Mouse (Mus musculus) spleen, postnatal 36 days (tissue): ENCODE measurements around the gene Acad12.
"Not testable (repeated sequence)": the region's sequence is repeated elsewhere in the genome, so short reads cannot be mapped to it uniquely, and the experiment has no call there.

Source experiments
- DNase-seq, 2 experiments: peaks; one replicate each; pipeline ENCODE4 v3.0.0; 2022; ENCODE audit warnings: low spot score in 2 of 2, mixed read lengths in 1 of 2

Acad12 gene

DNA sequence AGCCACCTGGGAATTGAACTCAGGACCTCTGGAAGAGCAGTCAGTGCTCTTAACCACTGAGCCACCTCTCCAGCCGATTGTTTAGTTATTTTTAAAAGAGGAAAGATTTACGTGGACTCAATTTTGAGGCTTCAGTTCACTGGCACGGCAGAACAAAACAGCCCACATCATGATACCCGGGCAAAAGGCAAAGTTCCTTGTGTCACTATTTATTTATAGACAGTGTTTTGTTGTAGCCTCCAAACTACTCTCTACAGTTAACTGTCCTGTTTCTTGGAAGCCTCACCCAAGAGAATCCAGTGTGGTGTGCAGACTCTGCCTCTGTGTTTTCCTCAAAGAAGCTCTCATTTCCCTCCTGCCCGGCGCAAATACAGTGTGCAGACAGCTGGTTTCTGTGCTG lies 6.7 kb downstream of the Acad12 start:
- no peak for DNase-seq

DNA sequence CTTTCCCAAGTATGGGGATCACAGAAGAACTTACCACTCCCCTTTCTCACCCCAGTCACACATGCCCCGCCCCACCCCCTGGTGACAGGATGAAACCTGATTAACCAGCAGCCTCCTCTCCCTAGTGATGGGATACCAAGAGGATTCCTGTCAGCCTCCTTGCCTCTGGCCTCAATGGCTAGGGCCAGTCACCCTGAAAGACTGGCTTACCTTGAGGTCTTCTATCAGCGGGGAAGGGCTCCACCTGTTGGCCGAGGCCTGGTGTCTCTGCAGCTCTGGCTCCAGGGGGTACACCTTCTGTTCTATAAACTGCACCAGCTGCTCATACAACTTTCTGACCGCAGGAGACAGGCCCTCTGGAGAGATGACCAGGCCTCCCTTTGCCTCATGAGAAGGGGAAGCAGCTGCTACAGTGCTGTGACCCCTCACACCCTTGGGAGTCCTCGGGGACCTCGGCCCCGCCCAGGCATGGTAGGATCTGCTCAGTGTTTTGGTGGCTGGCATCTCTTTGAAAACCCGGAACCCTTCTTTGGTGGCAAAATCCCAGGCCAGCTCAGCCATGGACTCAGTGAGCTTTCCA lies 9.1 kb downstream of the Acad12 start:
- not testable (repeated sequence) for DNase-seq

DNA sequence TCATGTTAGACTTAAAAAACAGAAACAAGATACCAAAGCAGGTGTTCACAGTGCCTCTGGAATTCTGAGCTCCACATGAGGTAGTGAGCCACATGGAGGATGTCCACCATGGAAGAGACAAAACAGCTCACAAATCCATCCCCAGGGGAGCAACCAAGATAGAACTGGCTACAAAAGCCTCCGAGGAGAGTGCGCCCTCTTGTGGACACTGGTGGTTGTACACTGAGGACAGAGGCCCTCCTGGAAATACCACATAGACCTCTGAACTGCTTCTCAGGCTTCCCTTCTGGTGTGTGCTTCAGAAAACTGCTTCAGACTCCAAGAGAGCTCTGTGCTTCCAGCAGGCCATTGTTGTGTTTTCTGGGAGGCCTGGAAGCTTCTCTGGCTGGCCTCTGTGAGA lies 12.6 kb downstream of the Acad12 start:
- peak; percentile 57 to 66 for DNase-seq

DNA sequence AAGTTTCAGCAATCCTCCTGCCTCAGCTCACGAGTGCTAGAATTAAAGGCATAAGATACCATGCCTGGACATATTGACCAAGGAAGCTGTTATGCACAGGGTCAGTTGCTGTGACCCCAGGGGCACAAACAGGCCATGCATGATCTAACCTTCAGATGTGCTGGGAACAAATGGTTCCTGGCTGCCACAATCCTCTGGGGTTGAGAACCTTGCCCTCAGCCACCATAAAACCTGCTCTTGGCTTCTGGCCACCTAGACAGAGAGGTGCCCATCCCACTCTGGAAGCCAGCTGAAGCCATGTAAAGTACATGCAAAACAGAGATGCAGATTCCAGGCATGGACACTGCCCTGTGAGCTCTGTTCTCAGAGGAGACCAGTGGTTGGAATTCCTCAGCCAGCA lies 14.9 kb downstream of the Acad12 start:
- DNase-seq: not testable (repeated sequence)

DNA sequence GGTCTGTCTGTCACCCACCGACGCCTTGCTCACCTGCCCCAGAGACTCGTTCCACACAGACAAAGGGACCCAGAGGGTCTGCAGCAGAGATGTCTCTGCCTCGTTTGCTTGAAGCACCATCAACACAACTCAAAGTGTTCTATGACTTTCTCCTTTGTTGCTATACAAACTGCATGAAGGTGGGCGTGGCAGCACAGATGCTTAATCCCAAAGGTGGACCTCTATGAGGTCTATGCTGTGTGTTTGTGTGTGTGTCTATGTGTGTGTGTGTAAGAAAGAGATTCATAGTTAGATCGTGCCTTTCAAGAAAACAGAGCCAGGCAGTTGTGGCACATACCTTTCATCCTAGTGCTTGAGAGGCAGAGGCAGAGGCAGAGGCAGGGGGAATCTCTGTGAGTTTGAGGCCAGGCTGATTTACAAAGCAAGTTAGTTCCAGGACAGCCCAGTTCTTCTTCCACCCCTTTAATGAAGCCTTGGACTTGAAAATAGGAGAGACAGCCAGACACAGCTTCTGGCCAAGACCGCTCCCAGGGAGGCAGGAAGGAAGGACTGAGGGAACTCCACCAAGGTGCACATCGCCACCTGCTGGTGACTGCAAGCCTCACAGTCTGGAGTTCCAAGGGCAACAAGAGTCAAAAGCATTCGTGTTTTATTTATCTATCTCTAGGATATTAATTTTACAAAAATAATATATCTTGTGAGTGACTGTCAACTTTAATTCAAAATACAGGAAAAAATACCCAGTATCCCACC lies 17.0 kb downstream of the Acad12 start:
- DNase-seq: peak; percentile 82 to 85

DNA sequence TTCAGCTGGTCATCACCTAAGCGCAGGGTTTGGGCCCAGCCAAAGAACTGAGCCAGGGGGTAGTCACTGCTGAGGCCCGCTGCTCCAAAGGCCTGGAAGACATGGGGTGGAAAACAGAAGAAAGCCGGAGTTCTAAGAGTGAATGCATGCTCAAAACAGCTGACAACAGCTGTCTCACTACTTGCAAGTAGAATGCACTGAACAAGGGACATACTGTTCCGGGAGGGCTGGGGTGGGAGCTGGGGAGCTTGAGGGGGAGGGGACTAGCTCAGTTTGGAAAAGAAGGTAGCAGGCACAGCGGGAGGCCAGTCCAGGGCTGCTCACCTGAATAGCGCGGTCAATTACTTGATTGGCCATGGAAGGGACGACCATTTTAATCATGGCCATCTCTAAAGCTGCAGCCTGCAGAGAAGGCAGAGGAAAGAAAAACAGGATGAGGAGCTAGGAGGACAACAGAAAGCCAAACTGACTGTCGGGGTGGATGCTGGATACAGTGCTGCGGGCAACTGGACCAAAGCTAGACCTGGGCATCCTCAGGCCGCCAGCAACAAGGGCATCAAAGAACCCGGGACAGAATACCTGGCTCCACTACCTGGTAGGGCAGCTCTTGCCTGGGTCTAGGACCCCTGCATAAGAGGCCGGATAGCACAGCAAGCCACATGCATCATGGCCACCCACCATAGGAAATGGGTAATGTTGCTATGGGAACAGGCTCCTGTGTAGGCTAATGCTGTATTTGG lies 19.7 kb downstream of the Acad12 start:
- DNase-seq: no peak

DNA sequence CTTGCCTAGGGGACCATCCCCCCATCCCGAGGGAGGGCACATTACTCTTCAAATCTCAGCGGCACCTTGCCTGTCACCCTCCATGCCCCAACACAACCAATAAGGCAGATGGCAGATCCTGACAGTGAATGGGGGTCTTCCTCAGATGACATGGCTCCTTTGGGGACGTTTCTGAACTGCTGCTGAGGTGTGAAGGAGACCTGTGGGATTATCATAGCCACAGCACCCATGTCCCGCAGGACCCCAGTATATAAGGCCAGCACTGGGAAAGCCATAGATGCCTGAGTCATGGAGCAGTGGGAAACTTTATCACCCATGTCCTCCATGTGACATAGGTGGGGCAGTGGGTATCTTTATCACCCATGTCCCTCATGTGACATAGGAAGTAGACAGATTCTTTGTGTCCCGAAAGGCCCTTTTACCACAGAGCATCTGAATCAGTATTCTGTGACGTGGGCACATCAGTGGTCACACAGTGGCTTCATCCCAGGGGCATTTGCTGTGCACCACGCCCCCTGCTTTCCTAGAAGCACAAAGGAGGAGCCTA lies 20.7 kb downstream of the Acad12 start:
- no peak for DNase-seq

DNA sequence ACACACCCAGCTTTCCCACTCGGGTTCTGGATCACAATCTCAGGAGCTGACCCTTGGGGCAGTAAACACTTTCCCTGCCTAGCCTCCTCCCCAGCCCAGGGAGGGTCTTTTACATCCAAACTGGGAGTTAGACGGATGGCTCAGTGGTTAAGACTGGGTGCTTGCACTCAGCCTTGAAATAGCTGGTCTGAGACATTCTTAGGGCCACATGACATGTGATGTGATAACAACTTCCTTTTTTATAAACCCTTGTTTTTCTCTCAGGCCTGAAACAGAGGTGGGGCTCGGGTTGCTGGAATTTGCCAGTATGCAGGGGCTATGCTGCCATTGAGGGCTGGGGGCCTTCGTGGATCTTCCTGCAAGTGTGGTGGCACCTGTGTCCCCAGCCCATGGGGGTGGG lies 21.4 kb downstream of the Acad12 start:
- DNase-seq: peak; percentile 31

DNA sequence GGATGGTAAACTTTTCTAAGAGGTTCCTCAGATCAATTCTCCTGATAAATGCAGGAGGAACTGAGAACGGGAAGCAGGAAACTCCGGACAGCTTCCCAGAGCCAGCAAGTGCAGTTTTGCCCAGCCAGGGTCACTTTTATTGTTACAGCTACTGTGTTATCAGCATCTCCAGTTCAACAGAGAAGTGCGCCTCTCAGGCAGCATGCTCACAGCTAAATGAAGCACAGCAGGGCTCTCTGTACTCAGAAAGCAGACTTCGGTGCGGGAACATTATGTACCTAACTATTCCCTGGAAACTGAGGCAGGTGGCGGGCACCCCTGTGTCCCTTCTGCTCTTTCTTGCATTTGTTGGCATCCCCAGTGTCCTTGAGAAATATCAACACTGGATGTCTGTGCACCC lies 22.5 kb downstream of the Acad12 start:
- no peak for DNase-seq

DNA sequence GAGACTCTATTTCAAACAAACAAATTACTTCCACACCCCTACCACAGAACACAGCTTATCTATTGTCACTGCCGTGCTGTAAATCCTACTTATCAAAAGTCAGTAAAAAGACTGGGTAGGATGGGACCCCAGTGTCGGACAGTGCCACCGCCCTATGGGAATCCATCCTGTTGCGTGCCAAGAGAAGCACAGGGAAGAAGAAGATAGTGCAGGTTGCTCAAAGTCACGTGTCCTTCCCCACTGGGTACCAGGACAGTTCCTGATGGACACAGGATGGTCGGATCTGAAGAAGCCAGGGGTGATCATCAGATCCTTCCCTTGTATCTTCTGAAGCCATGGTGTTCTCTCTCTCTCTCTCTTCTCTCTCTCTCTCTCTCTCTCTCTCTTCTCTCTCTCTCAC lies 23.0 kb downstream of the Acad12 start:
- no peak for DNase-seq

DNA sequence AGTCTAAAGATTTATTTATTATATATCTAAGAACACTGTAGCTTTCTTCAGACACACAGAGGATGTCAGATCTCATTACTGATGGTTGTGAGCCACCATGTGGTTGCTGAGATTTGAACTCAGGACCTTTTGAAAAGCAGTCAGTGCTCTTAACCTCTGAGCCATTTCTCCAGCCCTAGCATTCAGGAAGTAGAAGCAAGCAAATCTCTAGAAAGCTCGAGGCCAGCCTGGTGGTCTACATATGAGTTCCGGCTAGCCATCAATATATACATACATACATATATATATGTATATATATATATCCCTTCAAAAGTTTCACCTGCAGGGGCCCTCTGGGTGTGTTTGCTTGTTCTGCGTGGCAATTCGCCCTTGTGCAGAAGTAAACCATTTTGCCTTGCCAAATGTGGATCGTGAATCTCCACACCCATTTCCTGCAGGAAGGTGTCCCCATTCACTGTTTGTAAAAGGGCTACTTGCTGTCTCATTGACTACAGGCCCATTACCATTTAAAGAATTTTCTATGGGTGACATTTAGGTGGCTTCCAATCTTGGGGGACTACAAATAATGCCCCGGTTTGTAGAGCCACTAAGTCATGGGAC lies 23.9 kb downstream of the Acad12 start:
- DNase-seq: no peak

DNA sequence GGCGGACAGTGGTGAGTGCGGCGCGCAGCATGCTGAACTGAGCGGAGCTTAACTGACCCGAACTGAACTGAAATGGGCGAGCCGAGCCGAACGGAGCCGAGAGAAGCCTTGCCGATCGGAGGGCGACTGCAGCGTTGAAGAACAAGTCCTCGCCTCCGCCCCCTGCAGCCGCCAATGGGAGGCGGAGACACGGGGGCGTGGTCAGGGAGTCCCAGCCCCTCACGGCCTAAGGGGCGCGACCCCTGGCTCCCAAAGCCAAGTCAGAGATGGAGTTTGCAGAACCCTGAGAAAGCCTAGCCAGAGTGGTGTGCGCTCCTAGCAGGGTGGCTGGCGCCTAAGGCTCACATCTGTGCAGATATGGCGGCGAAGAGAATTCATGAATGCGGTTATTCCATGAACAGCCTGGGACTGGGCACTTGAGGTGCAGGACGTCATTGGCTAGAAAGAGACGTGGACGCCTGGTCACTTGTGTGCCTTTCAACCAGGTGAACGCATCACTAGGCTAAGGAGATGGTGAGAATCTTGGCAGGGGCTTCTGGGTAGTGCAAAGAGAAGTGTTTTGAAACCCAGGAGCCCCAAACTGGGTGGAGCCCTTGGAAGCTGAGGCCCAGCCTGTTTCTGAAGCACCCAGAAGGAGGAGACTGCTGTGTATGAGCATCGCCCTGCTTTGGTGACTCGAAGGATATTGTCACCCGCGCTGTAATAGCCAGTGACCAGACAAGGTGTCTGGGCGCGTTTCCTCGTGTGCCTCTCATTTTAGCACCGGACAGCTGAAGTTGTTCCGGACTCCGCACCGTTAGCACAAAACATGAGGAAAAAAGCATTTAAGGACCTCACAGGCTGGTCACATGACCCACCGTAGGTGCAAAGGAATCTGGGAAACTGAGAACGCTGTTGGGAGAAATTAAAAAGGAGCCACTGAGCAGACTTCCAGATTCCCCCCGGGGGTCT lies 25.0 kb downstream of the Acad12 start, which contains the start of gene Aldh2:
Gene Aldh2 (minus strand): TSS at position 374 of the 951 bp plus-strand sequence.
- DNase-seq: peak; percentile 86 to 88

DNA sequence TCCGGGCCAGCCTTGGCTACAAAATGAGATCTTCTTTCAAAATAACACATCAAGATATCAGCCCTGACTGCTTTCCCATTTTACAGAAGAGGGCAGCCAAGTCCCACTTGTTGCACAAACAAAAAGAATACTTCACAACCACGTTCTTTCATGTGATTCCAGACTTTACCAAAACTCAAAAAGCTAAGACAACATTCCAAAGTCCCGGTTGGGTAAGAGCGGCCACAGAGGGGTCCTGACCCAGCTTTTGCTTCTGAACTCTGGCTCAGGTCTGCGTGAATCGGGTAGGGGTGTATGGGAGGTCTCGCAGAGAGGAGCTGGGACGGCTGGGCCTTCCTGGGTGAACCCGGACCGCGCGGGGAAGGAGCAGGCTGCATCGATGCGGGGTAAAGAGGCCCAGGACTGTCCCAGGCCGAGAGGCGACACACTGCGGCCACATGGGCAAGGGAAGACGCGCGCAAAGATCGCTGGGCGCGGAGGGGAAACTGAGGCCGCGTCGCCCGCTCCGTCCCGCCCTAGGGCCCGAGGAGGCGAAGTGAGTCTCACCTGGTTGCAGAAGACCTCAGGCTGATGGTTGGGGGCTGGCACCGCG lies 25.8 kb downstream of the Acad12 start:
- DNase-seq: peak; percentile 15 to 22

DNA sequence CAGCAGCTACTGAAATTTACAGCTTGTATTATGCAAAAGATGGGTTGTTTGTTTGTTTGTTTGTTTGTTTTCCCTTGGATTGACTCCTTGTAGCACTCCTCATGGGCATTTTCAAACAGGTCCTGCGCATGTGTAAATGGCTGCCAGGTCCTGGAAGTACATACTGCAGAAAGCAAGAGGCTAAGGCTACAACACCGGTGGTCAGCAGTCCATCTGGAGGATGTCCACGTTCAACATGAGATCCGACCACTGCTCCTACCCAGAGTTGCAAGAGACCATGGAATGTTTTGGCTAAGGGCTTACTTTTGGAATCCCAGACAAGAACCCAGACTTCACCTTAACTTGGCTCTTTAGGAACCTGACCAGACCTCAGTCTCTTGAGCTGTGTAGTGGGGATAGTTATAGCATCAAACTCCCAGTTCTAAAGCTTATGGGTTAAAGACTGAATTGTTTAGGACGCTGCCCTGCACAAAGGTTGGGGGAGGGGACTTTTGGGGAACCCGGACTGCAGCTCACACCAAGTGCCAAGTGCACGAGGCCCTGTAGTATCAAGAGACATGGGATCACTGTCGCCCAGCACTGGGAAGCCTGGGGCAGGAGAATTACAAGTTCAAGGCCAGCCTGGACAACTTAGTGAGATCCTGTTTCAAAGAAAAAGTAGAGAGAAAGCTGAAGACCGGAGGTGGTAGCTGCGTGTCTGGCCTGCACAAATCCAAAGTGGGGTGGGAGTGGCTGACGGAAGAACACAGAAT lies 26.5 kb downstream of the Acad12 start:
- DNase-seq: peak in 1 of 2 experiments; percentile 31

DNA sequence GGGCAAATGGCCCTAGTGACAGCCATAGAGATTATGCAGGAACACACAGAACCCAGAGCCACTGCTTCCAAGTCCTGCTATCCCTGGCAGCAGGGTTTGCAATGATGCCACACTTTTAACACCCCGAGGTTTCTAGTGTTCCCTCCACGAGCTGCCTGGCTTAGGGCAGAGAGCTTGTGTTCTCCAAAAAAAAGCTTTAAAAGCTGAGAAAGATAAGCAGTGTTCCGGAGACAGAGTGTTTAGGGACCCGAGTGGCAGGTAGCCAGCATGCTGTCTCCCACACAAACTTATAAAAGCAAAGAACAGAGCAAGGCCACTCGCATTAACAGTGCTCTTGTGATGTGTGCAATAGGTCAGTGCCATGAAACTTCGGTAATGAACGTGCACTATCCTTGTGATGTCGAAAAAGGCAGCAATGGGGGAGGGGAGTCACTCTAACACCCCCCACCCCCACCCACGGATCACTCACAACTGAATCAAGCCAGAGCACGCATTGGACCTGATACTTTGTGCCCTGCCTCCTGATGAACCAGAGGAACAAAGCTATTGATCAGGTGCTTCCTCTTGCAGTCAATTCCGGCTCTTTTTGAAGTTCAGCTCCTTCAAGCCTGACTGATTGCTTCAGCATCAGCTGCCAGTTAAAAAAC lies 27.2 kb downstream of the Acad12 start:
- DNase-seq: no peak

DNA sequence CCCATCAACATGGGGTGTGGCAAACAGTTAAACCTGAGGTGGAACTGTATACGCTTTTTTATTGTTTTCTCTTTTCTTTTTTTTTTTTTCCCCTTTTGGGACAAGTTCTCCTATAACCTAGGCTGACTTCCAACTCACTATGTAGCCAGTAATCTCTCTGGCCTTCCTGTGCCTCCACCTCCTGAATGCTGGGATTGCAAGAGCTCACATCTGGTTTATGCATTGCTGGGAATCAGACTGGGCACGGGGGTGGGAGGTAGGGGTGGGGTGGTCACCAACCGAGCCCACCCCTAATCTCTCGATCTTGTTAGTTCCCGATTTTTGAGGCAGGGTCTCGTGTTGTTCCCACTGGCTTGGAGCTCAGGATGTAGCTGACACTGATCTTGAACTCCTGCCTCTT lies 28.8 kb downstream of the Acad12 start:
- no peak for DNase-seq

DNA sequence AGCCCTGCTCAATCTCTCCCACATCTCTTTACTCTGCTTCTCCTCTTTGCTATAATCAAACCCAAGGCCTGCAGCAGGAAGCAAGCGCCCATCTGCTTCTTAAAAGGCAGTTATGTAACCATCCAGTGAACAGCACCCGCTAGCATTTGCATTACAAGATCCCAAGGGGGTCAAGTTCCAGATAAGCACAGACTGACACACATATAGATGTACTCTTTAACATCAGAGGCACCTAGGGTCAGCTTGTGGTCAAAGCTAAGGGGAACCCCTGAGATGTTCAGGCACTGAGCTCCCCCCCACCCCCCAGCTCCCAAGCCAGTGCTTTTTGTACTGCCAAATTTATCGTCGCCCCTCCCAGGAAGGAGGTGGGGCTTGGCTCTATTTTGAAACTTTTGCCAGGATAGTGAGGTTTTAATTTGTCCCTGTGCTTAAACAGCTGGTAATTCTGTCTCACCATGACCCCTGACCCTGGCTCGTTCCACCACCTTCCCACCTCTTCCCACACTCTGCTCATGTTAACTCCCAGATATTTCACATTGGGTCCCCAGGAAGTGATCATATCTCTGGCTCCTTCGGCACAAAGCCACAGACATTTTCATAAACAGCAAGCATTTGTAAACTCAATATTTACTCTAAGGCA lies 32.2 kb downstream of the Acad12 start:
- DNase-seq: peak; percentile 83 to 86

DNA sequence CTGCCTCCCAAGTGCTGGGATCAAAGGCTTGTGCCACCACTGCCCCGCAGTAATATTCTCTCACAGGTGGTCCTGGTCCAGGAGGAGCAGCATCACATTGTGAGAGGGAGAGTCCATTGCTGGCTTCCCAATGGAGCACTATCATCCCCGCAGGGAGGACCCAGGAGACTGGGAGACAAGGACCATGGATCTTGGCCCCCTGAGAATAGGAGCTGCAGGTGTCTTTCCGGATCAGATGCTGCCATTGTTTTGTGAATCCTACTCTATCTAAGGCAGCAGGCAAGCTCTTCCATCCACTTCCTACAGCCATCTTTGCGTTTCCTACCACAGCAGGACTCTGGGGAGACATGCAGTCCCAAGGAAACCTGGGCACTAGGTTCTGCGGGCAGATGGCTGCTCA lies 33.0 kb downstream of the Acad12 start:
- no peak for DNase-seq

DNA sequence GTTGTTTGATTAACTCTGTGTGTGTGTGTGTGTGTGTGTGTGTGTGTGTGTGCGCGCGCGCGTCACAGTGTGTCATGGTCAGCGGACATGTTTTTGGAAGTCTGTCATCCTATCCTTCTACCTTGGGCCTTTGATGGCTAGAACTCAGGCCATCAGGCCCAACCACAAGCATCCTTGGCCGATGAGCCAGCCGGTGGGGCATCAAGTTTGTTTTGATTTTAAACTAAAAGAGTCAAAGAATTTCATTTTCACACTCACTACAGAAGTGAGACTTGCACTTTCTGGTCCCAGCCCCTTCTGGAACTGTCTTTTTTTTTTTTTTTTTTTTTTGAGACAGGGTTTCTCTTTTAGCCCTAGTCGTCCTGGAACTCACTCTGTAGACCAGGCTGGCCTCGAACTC lies 33.7 kb downstream of the Acad12 start:
- no peak for DNase-seq
